Mouse (Mus musculus): ENCODE data around the gene Agr3. TPM values are rescaled to one million over a fixed set of nuclear protein-coding genes. Genes with fewer than 3 reads are reported as not detected.
A peak's percentile ranks its signal among the peaks of the same experiment; 100 is the strongest.

Gene Agr3
- polyA plus RNA-seq (2015; fragmentation: Nextera tagmentation; extraction: Ambion mirVana) = 5.7 and 6.9 TPM in 2 replicates

DNA sequence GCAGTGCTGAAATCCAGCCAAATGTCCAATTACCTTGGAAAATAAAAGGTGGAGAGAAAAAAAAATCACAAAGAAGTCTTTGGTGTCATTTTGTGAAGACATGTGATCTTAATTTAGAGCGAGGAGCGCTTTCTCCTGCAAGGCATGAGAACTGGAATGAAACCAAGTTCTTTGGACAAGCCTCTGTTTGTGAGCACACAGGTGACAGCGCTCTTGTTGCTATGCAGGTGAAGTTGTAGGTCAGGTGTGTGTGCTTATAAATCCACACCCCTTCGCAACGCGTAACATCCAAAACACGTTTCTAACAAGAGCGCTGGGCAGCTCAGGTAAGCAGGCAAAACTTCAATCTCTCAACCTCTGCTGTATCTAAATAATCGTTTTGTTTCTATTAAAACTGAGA is at the start of gene Agr3:
Agr3 (plus strand) TSS at position 219 of the 400 bp plus-strand sequence.
- no peaks in the 10 kb centered on the region for H3K9me3 ChIP-seq (ENCODE audit: low read length)
- TF ChIP-seq EP300 (IDR thresholded peaks at IDR 0.05) (no peak), CTCF (IDR thresholded peaks at IDR 0.05) (no peak)
- H3K4me2 ChIP-seq (replicated peaks; ENCODE audit: low read depth, low read length) = no peak within 1 kb of the TSS
- H3K4me3 ChIP-seq (ENCODE audit: low read depth, low read length) = no peak within 1 kb of the TSS
- no peak within 1 kb of the TSS for H3K27ac ChIP-seq (ENCODE audit: low read length)
- ATAC-seq (no peak), DNase-seq (ENCODE audit: low spot score) (peak; percentile 9)
- H3K9ac ChIP-seq (replicated peaks; ENCODE audit: low read depth) = no peak within 1 kb of the TSS
- no peaks in the 10 kb centered on the region for H3K27me3 ChIP-seq (replicated peaks; ENCODE audit: insufficient read depth, low read length)
- H3K36me3 ChIP-seq (ENCODE audit: insufficient read depth, low read length) = no peaks in the 10 kb centered on the region
- 87% methylated on average over 9 of the region's 9 CpGs for WGBS
- no peaks in the 10 kb centered on the region for H3K4me1 ChIP-seq (ENCODE audit: insufficient read depth, low read depth, low read length)

DNA sequence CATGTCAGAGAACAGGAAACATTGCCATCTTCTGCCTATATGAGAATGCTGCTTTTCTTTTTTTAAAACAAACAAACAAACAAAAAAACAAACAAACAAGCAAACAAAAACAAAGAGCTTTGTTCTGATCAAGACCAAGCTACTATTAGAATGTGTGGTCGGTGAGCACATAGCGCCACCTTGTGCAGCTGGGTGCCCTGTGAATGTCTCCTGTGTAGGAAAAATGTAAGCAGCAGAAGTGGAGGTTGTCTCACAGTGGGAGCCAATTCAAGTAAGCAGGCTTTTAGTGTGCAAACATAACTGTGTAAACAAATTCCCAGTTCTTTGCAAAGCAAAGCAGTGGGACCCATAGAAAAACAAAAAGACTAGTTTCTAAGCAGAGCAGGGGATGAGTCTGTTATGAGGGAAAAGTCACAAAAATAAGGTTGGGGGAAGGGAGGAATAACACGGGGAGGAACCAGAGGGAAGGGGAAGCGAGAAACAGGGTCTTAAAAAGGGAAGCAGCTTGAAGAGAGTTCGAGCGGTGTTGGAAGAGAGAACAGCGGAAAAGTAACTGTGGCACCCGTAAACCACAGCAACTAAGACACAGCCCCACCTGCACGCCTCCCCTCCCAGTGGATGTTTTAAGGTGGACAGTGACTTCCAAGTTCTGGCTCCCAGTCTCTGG is 40.4 kb upstream of the Agr3 start:
- Histone ChIP-seq H3K4me2 (replicated peaks; ENCODE audit: low read depth, low read length) (peak overlapping the region; percentile 38; the same call in 1 of the 2 replicates), H3K36me3 (ENCODE audit: insufficient read depth, low read length) (no peaks in the 10 kb centered on the region), H3K4me1 (ENCODE audit: insufficient read depth, low read depth, low read length) (no peaks in the 10 kb centered on the region), H3K4me3 (ENCODE audit: low read depth, low read length) (0 out of 2 replicates have a peak overlapping the region, but pooled peaks have one; percentile 4), H3K9me3 (ENCODE audit: low read length) (no peaks in the 10 kb centered on the region), H3K27ac (ENCODE audit: low read length) (no peak overlapping the region), H3K27me3 (replicated peaks; ENCODE audit: insufficient read depth, low read length) (no peaks in the 10 kb centered on the region), H3K9ac (replicated peaks; ENCODE audit: low read depth) (no peak overlapping the region)
- 47% methylated on average over 9 of the region's 9 CpGs for WGBS
- TF ChIP-seq CTCF (IDR thresholded peaks at IDR 0.05) = peak; percentile 75
- no peak for TF ChIP-seq EP300 (IDR thresholded peaks at IDR 0.05)
- DNase-seq (ENCODE audit: low spot score) (peak; percentile 58), ATAC-seq (peak; percentile 46)

DNA sequence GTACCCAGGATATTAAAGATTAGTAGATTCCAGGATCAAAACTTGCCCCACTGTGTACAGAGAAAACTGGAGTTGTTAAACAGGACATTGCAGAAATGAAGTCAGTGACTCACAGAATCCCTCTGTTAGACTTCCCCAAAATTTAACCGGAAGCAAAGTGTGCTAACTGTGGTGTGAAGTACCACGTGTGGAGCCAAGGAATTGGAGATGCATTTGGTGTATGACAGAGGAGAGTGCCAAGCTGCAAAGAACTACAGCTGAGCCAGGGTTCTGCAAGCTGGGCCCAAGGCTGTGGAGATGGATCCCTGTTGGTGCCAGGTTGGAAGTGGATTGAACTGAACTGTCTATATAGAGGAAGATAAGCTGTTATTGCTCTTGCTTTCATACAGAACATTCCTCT is 36.0 kb upstream of the Agr3 start:
- H3K27ac ChIP-seq (ENCODE audit: low read length) = no peak overlapping the region
- TF ChIP-seq CTCF (IDR thresholded peaks at IDR 0.05) = no peak
- no peak for TF ChIP-seq EP300 (IDR thresholded peaks at IDR 0.05)
- no peak overlapping the region for H3K4me3 ChIP-seq (ENCODE audit: low read depth, low read length)
- H3K9me3 ChIP-seq (ENCODE audit: low read length) = no peaks in the 10 kb centered on the region
- 50% methylated on average over 2 of the region's 2 CpGs for WGBS
- no peaks in the 10 kb centered on the region for H3K4me1 ChIP-seq (ENCODE audit: insufficient read depth, low read depth, low read length)
- no peaks in the 10 kb centered on the region for H3K27me3 ChIP-seq (replicated peaks; ENCODE audit: insufficient read depth, low read length)
- H3K4me2 ChIP-seq (replicated peaks; ENCODE audit: low read depth, low read length) = no peak overlapping the region
- peak; percentile 46 for DNase-seq (ENCODE audit: low spot score)
- no peaks in the 10 kb centered on the region for H3K36me3 ChIP-seq (ENCODE audit: insufficient read depth, low read length)
- ATAC-seq = peak; percentile 28; the same call in 1 of the 2 replicates
- H3K9ac ChIP-seq (replicated peaks; ENCODE audit: low read depth) = no peak overlapping the region

DNA sequence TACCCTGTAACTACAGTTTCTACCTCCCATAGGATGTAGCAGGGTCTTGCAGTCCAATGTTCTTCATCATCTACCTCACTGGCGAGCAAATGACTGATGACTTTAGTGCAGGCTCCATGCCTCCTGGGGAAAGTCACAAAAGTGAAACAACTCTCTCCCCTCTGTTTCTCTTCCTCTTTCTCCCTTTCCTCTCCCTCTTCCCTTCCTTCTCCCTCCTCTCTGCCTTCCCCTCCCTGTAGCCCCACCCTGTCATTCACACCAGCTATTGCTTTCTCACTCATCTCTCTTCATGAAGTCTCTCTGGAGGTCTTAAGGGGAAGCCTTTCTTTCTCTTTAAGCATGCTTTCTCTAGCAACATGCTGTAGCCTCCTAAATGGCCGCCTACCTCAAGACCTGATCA is 34.7 kb upstream of the Agr3 start:
- Histone ChIP-seq H3K36me3 (ENCODE audit: insufficient read depth, low read length) (no peaks in the 10 kb centered on the region), H3K4me2 (replicated peaks; ENCODE audit: low read depth, low read length) (no peak overlapping the region)

DNA sequence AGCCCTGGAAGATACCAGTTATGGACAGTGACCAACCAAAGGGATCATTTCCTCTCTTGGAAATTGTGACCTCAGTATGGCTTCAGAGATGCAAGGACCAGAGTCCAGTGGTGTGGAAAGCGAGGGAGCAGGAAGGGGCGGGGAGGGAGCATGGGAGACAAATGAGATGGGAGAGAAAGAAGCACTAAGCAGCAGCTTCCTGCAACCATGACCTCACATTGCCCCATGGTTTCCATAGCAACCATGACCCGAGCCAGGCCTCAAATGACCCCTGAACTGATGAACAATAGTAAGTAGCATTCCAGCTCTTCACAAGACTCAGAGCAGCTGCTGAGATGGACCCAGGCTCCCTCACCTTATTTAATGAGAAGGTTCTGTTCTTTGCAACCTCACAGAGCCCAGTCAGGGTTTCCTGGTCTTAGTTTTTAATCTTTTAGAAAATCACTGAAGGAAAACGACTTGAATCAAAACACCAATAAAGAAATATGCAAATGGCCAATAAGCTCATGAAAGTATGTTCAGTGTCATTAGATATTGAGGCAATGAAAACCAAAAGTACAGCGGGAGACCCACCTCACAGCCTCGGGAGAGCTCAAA is 31.0 kb upstream of the Agr3 start:
- DNase-seq (ENCODE audit: low spot score) (no peak), ATAC-seq (peak; percentile 25; the same call in 1 of the 2 replicates)
- Histone ChIP-seq H3K27ac (ENCODE audit: low read length) (no peak overlapping the region), H3K36me3 (ENCODE audit: insufficient read depth, low read length) (no peaks in the 10 kb centered on the region), H3K9ac (replicated peaks; ENCODE audit: low read depth) (no peak overlapping the region), H3K4me1 (ENCODE audit: insufficient read depth, low read depth, low read length) (no peaks in the 10 kb centered on the region), H3K4me2 (replicated peaks; ENCODE audit: low read depth, low read length) (no peak overlapping the region), H3K27me3 (replicated peaks; ENCODE audit: insufficient read depth, low read length) (no peaks in the 10 kb centered on the region), H3K4me3 (ENCODE audit: low read depth, low read length) (no peak overlapping the region), H3K9me3 (ENCODE audit: low read length) (no peaks in the 10 kb centered on the region)
- 47% methylated on average over 6 of the region's 6 CpGs for WGBS
- TF ChIP-seq CTCF (IDR thresholded peaks at IDR 0.05) = no peak
- TF ChIP-seq EP300 (IDR thresholded peaks at IDR 0.05) = no peak

More for the DNA sequence above, 34.7 kb upstream of the Agr3 start:
- DNase-seq (ENCODE audit: low spot score) = no peak
- no peak for ATAC-seq
- H3K4me3 ChIP-seq (ENCODE audit: low read depth, low read length) = no peak overlapping the region
- H3K4me1 ChIP-seq (ENCODE audit: insufficient read depth, low read depth, low read length) = no peaks in the 10 kb centered on the region
- no peak overlapping the region for H3K9ac ChIP-seq (replicated peaks; ENCODE audit: low read depth)
- 66% methylated on average over 2 of the region's 2 CpGs for WGBS
- H3K27ac ChIP-seq (ENCODE audit: low read length) = no peak overlapping the region
- H3K27me3 ChIP-seq (replicated peaks; ENCODE audit: insufficient read depth, low read length) = no peaks in the 10 kb centered on the region
- TF ChIP-seq EP300 (IDR thresholded peaks at IDR 0.05) (no peak), CTCF (IDR thresholded peaks at IDR 0.05) (no peak)
- H3K9me3 ChIP-seq (ENCODE audit: low read length) = no peaks in the 10 kb centered on the region

DNA sequence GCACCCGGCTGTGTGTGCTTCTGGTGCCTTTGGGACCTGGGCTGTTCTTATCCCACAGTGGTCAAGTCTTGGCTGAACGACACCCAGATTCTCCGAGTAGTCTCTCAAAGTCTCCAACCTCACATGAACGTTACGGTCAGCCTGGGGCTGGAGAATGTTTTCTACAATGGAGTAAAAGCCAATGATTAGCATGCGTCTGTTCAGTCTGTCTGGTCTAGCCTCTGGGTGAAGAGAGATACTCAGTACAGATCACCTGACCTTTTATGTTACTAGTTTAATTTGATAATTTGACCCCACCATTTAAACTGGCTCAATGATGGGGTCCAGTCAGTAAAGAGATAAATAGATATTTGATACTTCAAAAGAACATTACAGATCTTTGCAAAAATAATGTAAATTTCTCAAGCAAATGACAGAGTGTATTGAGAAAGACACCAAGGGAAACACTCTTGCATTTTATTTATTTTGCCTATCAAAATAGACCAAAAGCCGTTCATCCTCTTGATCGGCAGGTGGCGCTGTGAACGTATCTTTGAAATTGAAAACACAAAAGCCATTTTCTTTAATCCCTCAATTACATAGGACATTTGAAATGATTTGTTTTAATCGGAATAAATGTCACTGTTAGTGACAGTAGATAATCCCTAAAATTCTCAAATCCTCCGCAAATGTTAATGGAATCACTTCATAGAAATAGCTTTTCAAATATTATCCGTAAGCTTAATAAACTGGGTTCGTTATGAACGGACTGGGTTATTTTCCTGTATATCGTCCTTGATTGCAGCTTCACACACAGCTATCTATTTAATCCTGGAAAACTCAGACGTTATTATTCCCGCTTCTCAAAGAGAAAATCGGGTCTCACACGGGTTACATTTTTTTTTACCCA is 29.3 kb upstream of the Agr3 start:
- no peaks in the 10 kb centered on the region for H3K36me3 ChIP-seq (ENCODE audit: insufficient read depth, low read length)
- H3K9ac ChIP-seq (replicated peaks; ENCODE audit: low read depth) = 0 out of 2 replicates have a peak overlapping the region, but pooled peaks have one; percentile 6
- 30% methylated on average over 20 of the region's 20 CpGs for WGBS
- DNase-seq (ENCODE audit: low spot score) (peak; percentile 79), ATAC-seq (no peak)
- no peaks in the 10 kb centered on the region for H3K9me3 ChIP-seq (ENCODE audit: low read length)
- peak overlapping the region; percentile 29; the same call in 1 of the 2 replicates for H3K4me3 ChIP-seq (ENCODE audit: low read depth, low read length)
- H3K27me3 ChIP-seq (replicated peaks; ENCODE audit: insufficient read depth, low read length) = no peaks in the 10 kb centered on the region
- H3K4me1 ChIP-seq (ENCODE audit: insufficient read depth, low read depth, low read length) = no peaks in the 10 kb centered on the region
- H3K27ac ChIP-seq (ENCODE audit: low read length) = no peak overlapping the region
- TF ChIP-seq CTCF (IDR thresholded peaks at IDR 0.05) (peak; percentile 85), EP300 (IDR thresholded peaks at IDR 0.05) (no peak)
- H3K4me2 ChIP-seq (replicated peaks; ENCODE audit: low read depth, low read length) = peak overlapping the region; percentile 49

All from lung, postnatal 0 days (tissue).